Mouse (Mus musculus): Measurements from ENCODE around the gene Mfrp. TPM values are rescaled to one million over a fixed set of nuclear protein-coding genes. Genes with fewer than 3 reads are reported as not detected.

The Mfrp gene
- polyA plus RNA-seq, 2 experiments: 0.08 to 0.18 TPM

- no peak overlapping the region for H3K4me3 ChIP-seq (replicated peaks; ENCODE audit: low read length)
- no peak overlapping the region for H3K4me2 ChIP-seq (replicated peaks; ENCODE audit: low read depth, low read length, severe bottlenecking)
- H3K27ac ChIP-seq (replicated peaks; ENCODE audit: low read depth, low read length): no peak overlapping the region
- no peaks in the 10 kb centered on the region for H3K27me3 ChIP-seq (ENCODE audit: control insufficient read depth, insufficient read depth, low read length)
- H3K9me3 ChIP-seq (ENCODE audit: control insufficient read depth, low read length): no peaks in the 10 kb centered on the region
- H3K36me3 ChIP-seq (ENCODE audit: control insufficient read depth, insufficient read depth, low read length): peaks cover 60% of the 10 kb centered on the region
- no peak for TF ChIP-seq POLR2A (IDR thresholded peaks at IDR 0.05; ENCODE audit: borderline replicate concordance, extremely low read depth, insufficient read depth, insufficient read length)
- DNase-seq (ENCODE audit: low spot score) (no peak), ATAC-seq (ENCODE audit: low FRiP score, low read depth) (no peak)
- no peak overlapping the region for H3K9ac ChIP-seq (ENCODE audit: low read depth, low read length, severe bottlenecking)
- no peaks in the 10 kb centered on the region for H3K4me1 ChIP-seq (ENCODE audit: control insufficient read depth, insufficient read depth, low read length)
Observed at GRCm38 (mm10) chr9:44144718-44145060, 43.2 kb downstream of the Mfrp start.

GRCm38 (mm10) chr9:44147290-44147689 is 45.8 kb downstream of the Mfrp start:
- peaks cover 58% of the 10 kb centered on the region for H3K36me3 ChIP-seq (ENCODE audit: control insufficient read depth, insufficient read depth, low read length)
- ATAC-seq (ENCODE audit: low FRiP score, low read depth): no peak
- H3K27me3 ChIP-seq (ENCODE audit: control insufficient read depth, insufficient read depth, low read length): no peaks in the 10 kb centered on the region
- no peaks in the 10 kb centered on the region for H3K9me3 ChIP-seq (ENCODE audit: control insufficient read depth, low read length)
- H3K4me2 ChIP-seq (replicated peaks; ENCODE audit: low read depth, low read length, severe bottlenecking): no peak overlapping the region
- no peak overlapping the region for H3K27ac ChIP-seq (replicated peaks; ENCODE audit: low read depth, low read length)
- H3K9ac ChIP-seq (ENCODE audit: low read depth, low read length, severe bottlenecking): no peak overlapping the region
- no peak overlapping the region for H3K4me3 ChIP-seq (replicated peaks; ENCODE audit: low read length)
- WGBS: 68% methylated on average over 3 of the region's 3 CpGs
- no peak for TF ChIP-seq POLR2A (IDR thresholded peaks at IDR 0.05; ENCODE audit: borderline replicate concordance, extremely low read depth, insufficient read depth, insufficient read length)
- no peaks in the 10 kb centered on the region for H3K4me1 ChIP-seq (ENCODE audit: control insufficient read depth, insufficient read depth, low read length)
- no peak for DNase-seq (ENCODE audit: low spot score)

Other genes with a start within 250 kb of the Mfrp start
- 49.8 and 50.4 TPM in 2 replicates for gene Thy1, start 58.3 kb upstream of the Mfrp start, polyA plus RNA-seq (2012; rRNA removed)
- 12.6 and 17.2 TPM in 2 replicates for gene Thy1, start 58.3 kb upstream of the Mfrp start, polyA plus RNA-seq (2014; fragmentation: Nextera tagmentation; extraction: Ambion mirVana)
- gene Usp2, start 34.7 kb upstream of the Mfrp start, polyA plus RNA-seq (2012; rRNA removed): 4.9 and 6.6 TPM in 2 replicates
- gene Usp2, start 34.7 kb upstream of the Mfrp start, polyA plus RNA-seq (2014; fragmentation: Nextera tagmentation; extraction: Ambion mirVana): 22.5 and 24.4 TPM in 2 replicates
- 10.0 and 12.7 TPM in 2 replicates for gene C1qtnf5, start 5.5 kb downstream of the Mfrp start, polyA plus RNA-seq (2012; rRNA removed)
- 6.9 and 7.5 TPM in 2 replicates for gene C1qtnf5, start 5.5 kb downstream of the Mfrp start, polyA plus RNA-seq (2014; fragmentation: Nextera tagmentation; extraction: Ambion mirVana)
- 0.41 and 0.49 TPM in 2 replicates for gene Gm49380, start 11.8 kb downstream of the Mfrp start, polyA plus RNA-seq (2012; rRNA removed)
- gene Gm49380, start 11.8 kb downstream of the Mfrp start, polyA plus RNA-seq (2014; fragmentation: Nextera tagmentation; extraction: Ambion mirVana): 0.23 and 0.65 TPM in 2 replicates
- 56.1 and 80.2 TPM in 2 replicates for gene Rnf26, start 11.8 kb downstream of the Mfrp start, polyA plus RNA-seq (2012; rRNA removed)
- 74.0 and 81.0 TPM in 2 replicates for gene Rnf26, start 11.8 kb downstream of the Mfrp start, polyA plus RNA-seq (2014; fragmentation: Nextera tagmentation; extraction: Ambion mirVana)
- 82.8 and 101 TPM in 2 replicates for gene Mcam, start 32.7 kb downstream of the Mfrp start, polyA plus RNA-seq (2012; rRNA removed)
- 44.2 and 46.3 TPM in 2 replicates for gene Mcam, start 32.7 kb downstream of the Mfrp start, polyA plus RNA-seq (2014; fragmentation: Nextera tagmentation; extraction: Ambion mirVana)
- 18.3 and 21.0 TPM in 2 replicates for gene Cbl, start 132.3 kb downstream of the Mfrp start, polyA plus RNA-seq (2012; rRNA removed)
- gene Cbl, start 132.3 kb downstream of the Mfrp start, polyA plus RNA-seq (2014; fragmentation: Nextera tagmentation; extraction: Ambion mirVana): 15.6 and 16.8 TPM in 2 replicates
- gene Ccdc153, start 138.9 kb downstream of the Mfrp start, polyA plus RNA-seq (2012; rRNA removed): not detected in 2 replicates
- not detected in 2 replicates for gene Ccdc153, start 138.9 kb downstream of the Mfrp start, polyA plus RNA-seq (2014; fragmentation: Nextera tagmentation; extraction: Ambion mirVana)
- gene Pdzd3, start 149.7 kb downstream of the Mfrp start, polyA plus RNA-seq (2012; rRNA removed): 0.13 and 0.15 TPM in 2 replicates
- not detected in 2 replicates for gene Pdzd3, start 149.7 kb downstream of the Mfrp start, polyA plus RNA-seq (2014; fragmentation: Nextera tagmentation; extraction: Ambion mirVana)
- 8.6 and 10.5 TPM in 2 replicates for gene Nlrx1, start 166.9 kb downstream of the Mfrp start, polyA plus RNA-seq (2012; rRNA removed)
- gene Nlrx1, start 166.9 kb downstream of the Mfrp start, polyA plus RNA-seq (2014; fragmentation: Nextera tagmentation; extraction: Ambion mirVana): 12.6 and 13.5 TPM in 2 replicates
- gene Abcg4, start 186.9 kb downstream of the Mfrp start, polyA plus RNA-seq (2012; rRNA removed): 20.8 and 35.7 TPM in 2 replicates
- gene Abcg4, start 186.9 kb downstream of the Mfrp start, polyA plus RNA-seq (2014; fragmentation: Nextera tagmentation; extraction: Ambion mirVana): 4.8 and 5.0 TPM in 2 replicates
- 39.4 and 46.7 TPM in 2 replicates for gene Hinfp, start 203.9 kb downstream of the Mfrp start, polyA plus RNA-seq (2012; rRNA removed)
- gene Hinfp, start 203.9 kb downstream of the Mfrp start, polyA plus RNA-seq (2014; fragmentation: Nextera tagmentation; extraction: Ambion mirVana): 18.0 and 22.0 TPM in 2 replicates
- gene C2cd2l, start 218.6 kb downstream of the Mfrp start, polyA plus RNA-seq (2012; rRNA removed): 19.6 and 23.1 TPM in 2 replicates
- 7.5 and 8.0 TPM in 2 replicates for gene C2cd2l, start 218.6 kb downstream of the Mfrp start, polyA plus RNA-seq (2014; fragmentation: Nextera tagmentation; extraction: Ambion mirVana)
- gene Dpagt1, start 224.3 kb downstream of the Mfrp start, polyA plus RNA-seq (2012; rRNA removed): 47.9 and 71.0 TPM in 2 replicates
- 39.4 and 39.5 TPM in 2 replicates for gene Dpagt1, start 224.3 kb downstream of the Mfrp start, polyA plus RNA-seq (2014; fragmentation: Nextera tagmentation; extraction: Ambion mirVana)
- gene H2afx, start 233.0 kb downstream of the Mfrp start, polyA plus RNA-seq (2012; rRNA removed): 311 and 451 TPM in 2 replicates
- 256 and 275 TPM in 2 replicates for gene H2afx, start 233.0 kb downstream of the Mfrp start, polyA plus RNA-seq (2014; fragmentation: Nextera tagmentation; extraction: Ambion mirVana)
- 60.1 and 61.3 TPM in 2 replicates for gene Hmbs, start 242.5 kb downstream of the Mfrp start, polyA plus RNA-seq (2012; rRNA removed)
- 97.1 and 102 TPM in 2 replicates for gene Hmbs, start 242.5 kb downstream of the Mfrp start, polyA plus RNA-seq (2014; fragmentation: Nextera tagmentation; extraction: Ambion mirVana)